Mouse (Mus musculus): ENCODE data around the gene Wrnip1. TPM values are rescaled to one million over a fixed set of nuclear protein-coding genes. Genes with fewer than 3 reads are reported as not detected.
A peak's percentile ranks its signal among the peaks of the same experiment; 100 is the strongest.
"Not testable (repeated sequence)": the region's sequence is repeated elsewhere in the genome, so short reads cannot be mapped to it uniquely, and the experiment has no call there.

The Wrnip1 gene
- polyA plus RNA-seq, 1 experiment from 2014 or later: 15.6 TPM

- 10% methylated on average over 7 of the region's 7 CpGs for WGBS
- no peak for ATAC-seq
These were observed 50.1 kb downstream of the Wrnip1 start for GRCm38 (mm10) chr13:32851967-32852366.

DNA sequence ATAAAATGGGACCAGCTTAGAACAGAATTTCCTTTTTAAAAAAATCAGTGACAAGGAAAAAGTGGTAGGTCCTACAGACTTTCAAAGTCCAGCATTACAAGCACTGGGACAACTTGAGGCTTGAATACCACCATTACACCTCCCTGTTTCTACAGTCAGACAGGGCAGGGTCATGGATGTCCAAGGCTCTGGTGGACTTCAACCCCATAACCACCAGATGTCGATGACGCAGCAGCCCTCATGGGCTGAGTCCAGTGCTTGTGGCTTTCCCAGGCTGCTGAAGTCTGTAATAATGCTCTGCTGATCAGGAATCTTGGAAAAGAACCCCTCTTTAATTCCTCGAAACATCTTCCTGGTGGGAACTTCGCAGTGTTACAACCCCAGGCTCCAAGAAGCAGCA, 50.7 kb downstream of the Wrnip1 start:
- 74% methylated on average over 4 of the region's 4 CpGs for WGBS
- Histone ChIP-seq H3K9ac (ENCODE audit: low read depth, low read length) (no peak overlapping the region), H3K9me3 (ENCODE audit: control insufficient read depth) (no peaks in the 10 kb centered on the region), H3K27me3 (replicated peaks; ENCODE audit: control insufficient read depth, insufficient read depth, low read length) (no peaks in the 10 kb centered on the region), H3K27ac (ENCODE audit: low read depth, low read length) (peak overlapping the region; percentile 77), H3K4me2 (replicated peaks; ENCODE audit: low read depth) (no peak overlapping the region), H3K4me3 (ENCODE audit: low read depth, low read length) (no peak overlapping the region), H3K36me3 (ENCODE audit: control insufficient read depth, insufficient read depth) (peaks cover 9% of the 10 kb centered on the region), H3K4me1 (replicated peaks; ENCODE audit: control insufficient read depth, insufficient read depth, low read length) (peaks cover 8% of the 10 kb centered on the region)
- TF ChIP-seq CTCF (IDR thresholded peaks at IDR 0.05; ENCODE audit: low read depth): no peak
- ATAC-seq: peak; percentile 54

More at GRCm38 (mm10) chr13:32851967-32852366, 50.1 kb downstream of the Wrnip1 start:
- Histone ChIP-seq H3K36me3 (ENCODE audit: control insufficient read depth, insufficient read depth) (peaks cover 12% of the 10 kb centered on the region), H3K9me3 (ENCODE audit: control insufficient read depth) (no peaks in the 10 kb centered on the region), H3K4me1 (replicated peaks; ENCODE audit: control insufficient read depth, insufficient read depth, low read length) (peaks cover 8% of the 10 kb centered on the region), H3K27me3 (replicated peaks; ENCODE audit: control insufficient read depth, insufficient read depth, low read length) (no peaks in the 10 kb centered on the region), H3K9ac (ENCODE audit: low read depth, low read length) (no peak overlapping the region), H3K4me3 (ENCODE audit: low read depth, low read length) (no peak overlapping the region), H3K27ac (ENCODE audit: low read depth, low read length) (peak overlapping the region; percentile 77; the same call in 1 of the 2 replicates), H3K4me2 (replicated peaks; ENCODE audit: low read depth) (0 out of 2 replicates have a peak overlapping the region, but pooled peaks have one; percentile 2)
- peak; percentile 92 for TF ChIP-seq CTCF (IDR thresholded peaks at IDR 0.05; ENCODE audit: low read depth)

DNA sequence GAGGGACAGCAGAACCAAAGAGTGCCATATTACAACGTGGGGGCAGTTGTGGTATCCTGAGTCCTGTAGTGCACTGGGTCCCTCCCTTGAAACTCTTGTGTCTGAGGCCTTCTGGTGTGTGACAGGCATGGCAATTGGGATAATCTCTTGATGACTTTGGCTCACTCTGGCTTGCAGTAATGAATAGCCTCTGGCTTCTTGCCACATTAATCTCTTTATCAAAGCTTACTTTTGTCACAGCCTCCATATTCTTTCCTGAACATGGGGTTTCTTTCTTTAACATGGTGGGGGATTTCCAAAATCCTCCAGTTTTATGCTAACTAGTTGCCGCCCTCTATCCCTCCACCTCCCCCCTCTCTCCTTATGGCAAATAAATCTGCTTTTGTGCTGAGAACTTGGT, 51.2 kb downstream of the Wrnip1 start:
- ATAC-seq: no peak
- Histone ChIP-seq H3K27me3 (replicated peaks; ENCODE audit: control insufficient read depth, insufficient read depth, low read length) (no peaks in the 10 kb centered on the region), H3K9ac (ENCODE audit: low read depth, low read length) (no peak overlapping the region), H3K9me3 (ENCODE audit: control insufficient read depth) (no peaks in the 10 kb centered on the region), H3K36me3 (ENCODE audit: control insufficient read depth, insufficient read depth) (peaks cover 5% of the 10 kb centered on the region), H3K27ac (ENCODE audit: low read depth, low read length) (peak overlapping the region; percentile 77), H3K4me2 (replicated peaks; ENCODE audit: low read depth) (no peak overlapping the region), H3K4me3 (ENCODE audit: low read depth, low read length) (no peak overlapping the region), H3K4me1 (replicated peaks; ENCODE audit: control insufficient read depth, insufficient read depth, low read length) (peaks cover 8% of the 10 kb centered on the region)
- WGBS: 85% methylated on average over 2 of the region's 2 CpGs
- no peak for TF ChIP-seq CTCF (IDR thresholded peaks at IDR 0.05; ENCODE audit: low read depth)

DNA sequence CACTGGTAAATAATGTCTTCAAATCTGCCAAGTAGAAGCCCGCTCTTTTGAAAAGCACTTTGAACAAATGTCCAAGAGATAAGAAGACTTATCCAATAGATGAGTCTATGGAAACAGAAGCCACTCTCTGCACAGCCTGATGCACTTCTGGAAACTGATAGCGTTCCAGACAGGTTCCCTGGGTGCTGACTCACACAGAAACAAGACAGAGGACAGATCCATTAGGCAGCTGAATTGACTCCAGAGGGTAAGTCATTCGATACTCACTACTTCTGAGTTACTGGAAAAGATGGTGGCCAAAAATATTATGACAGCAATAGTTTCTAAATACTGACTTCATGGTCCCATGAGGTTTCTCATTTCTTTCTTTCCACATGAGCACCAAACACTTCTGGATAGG, 59.0 kb downstream of the Wrnip1 start:
- no peak for ATAC-seq
- 70% methylated on average over 3 of the region's 3 CpGs for WGBS

DNA sequence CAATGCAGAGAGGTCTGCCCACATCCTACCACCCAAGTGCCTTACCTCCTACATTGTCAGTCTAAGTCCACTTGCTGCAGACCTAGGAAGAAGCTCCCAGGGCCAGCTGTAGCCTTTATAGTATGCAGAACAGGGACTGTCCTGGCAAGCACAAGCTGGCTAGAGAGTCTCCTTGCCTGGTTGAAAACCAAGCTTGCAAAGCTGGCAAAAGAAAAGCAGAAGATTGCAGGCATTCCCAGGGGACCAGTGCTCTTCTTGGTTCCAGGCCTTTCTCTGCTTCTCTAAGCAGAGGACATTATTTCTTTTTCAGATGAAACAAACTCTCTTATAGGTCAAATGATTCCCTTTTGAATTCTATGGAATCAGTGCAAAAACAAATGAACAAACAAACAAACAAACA, 61.6 kb downstream of the Wrnip1 start:
- no peak for TF ChIP-seq CTCF (IDR thresholded peaks at IDR 0.05; ENCODE audit: low read depth)
- ATAC-seq: no peak
- no peak overlapping the region for H3K9ac ChIP-seq (ENCODE audit: low read depth, low read length)
- H3K27ac ChIP-seq (ENCODE audit: low read depth, low read length): no peak overlapping the region
- H3K4me3 ChIP-seq (ENCODE audit: low read depth, low read length): no peak overlapping the region
- H3K9me3 ChIP-seq (ENCODE audit: control insufficient read depth): no peaks in the 10 kb centered on the region
- H3K4me1 ChIP-seq (replicated peaks; ENCODE audit: control insufficient read depth, insufficient read depth, low read length): no peaks in the 10 kb centered on the region
- no peak overlapping the region for H3K4me2 ChIP-seq (replicated peaks; ENCODE audit: low read depth)
- H3K27me3 ChIP-seq (replicated peaks; ENCODE audit: control insufficient read depth, insufficient read depth, low read length): no peaks in the 10 kb centered on the region
- no peaks in the 10 kb centered on the region for H3K36me3 ChIP-seq (ENCODE audit: control insufficient read depth, insufficient read depth)

More for the DNA sequence above, 59.0 kb downstream of the Wrnip1 start:
- no peaks in the 10 kb centered on the region for H3K27me3 ChIP-seq (replicated peaks; ENCODE audit: control insufficient read depth, insufficient read depth, low read length)
- no peaks in the 10 kb centered on the region for H3K4me1 ChIP-seq (replicated peaks; ENCODE audit: control insufficient read depth, insufficient read depth, low read length)
- H3K9ac ChIP-seq (ENCODE audit: low read depth, low read length): no peak overlapping the region
- no peak overlapping the region for H3K27ac ChIP-seq (ENCODE audit: low read depth, low read length)
- H3K36me3 ChIP-seq (ENCODE audit: control insufficient read depth, insufficient read depth): no peaks in the 10 kb centered on the region
- TF ChIP-seq CTCF (IDR thresholded peaks at IDR 0.05; ENCODE audit: low read depth): no peak
- H3K4me3 ChIP-seq (ENCODE audit: low read depth, low read length): no peak overlapping the region
- H3K9me3 ChIP-seq (ENCODE audit: control insufficient read depth): no peaks in the 10 kb centered on the region
- H3K4me2 ChIP-seq (replicated peaks; ENCODE audit: low read depth): no peak overlapping the region

DNA sequence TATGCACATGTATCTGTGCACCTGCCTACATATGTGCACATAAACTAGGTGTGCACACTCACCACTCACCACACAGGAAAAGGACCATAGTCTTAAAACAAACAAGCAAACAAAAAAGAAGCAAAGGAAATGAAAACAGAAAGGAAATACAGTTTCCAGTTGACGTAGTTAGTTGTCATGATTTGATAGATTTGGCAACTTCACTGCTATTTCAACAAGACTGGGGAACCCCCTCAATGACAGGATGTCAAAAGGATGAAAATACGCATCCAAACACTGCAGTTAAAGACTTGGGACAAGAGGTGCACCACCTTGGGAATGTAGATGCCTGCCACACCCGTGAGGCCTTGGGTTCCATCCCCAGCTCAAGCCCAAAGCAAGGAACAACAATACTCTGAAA, 62.7 kb downstream of the Wrnip1 start:
- H3K9me3 ChIP-seq (ENCODE audit: control insufficient read depth); H3K36me3 ChIP-seq (ENCODE audit: control insufficient read depth, insufficient read depth); H3K4me1 ChIP-seq (replicated peaks; ENCODE audit: control insufficient read depth, insufficient read depth, low read length); H3K27me3 ChIP-seq (replicated peaks; ENCODE audit: control insufficient read depth, insufficient read depth, low read length); H3K27ac ChIP-seq (ENCODE audit: low read depth, low read length); H3K9ac ChIP-seq (ENCODE audit: low read depth, low read length); H3K4me3 ChIP-seq (ENCODE audit: low read depth, low read length); ATAC-seq; H3K4me2 ChIP-seq (replicated peaks; ENCODE audit: low read depth): not testable (repeated sequence)
- WGBS: 71% methylated on average over 2 of the region's 3 CpGs

- Histone ChIP-seq H3K4me3 (ENCODE audit: low read depth, low read length) (no peak overlapping the region), H3K9me3 (ENCODE audit: control insufficient read depth) (no peaks in the 10 kb centered on the region), H3K27me3 (replicated peaks; ENCODE audit: control insufficient read depth, insufficient read depth, low read length) (no peaks in the 10 kb centered on the region), H3K9ac (ENCODE audit: low read depth, low read length) (no peak overlapping the region), H3K4me2 (replicated peaks; ENCODE audit: low read depth) (no peak overlapping the region), H3K27ac (ENCODE audit: low read depth, low read length) (no peak overlapping the region), H3K36me3 (ENCODE audit: control insufficient read depth, insufficient read depth) (no peaks in the 10 kb centered on the region), H3K4me1 (replicated peaks; ENCODE audit: control insufficient read depth, insufficient read depth, low read length) (no peaks in the 10 kb centered on the region)
- no peak for ATAC-seq
- WGBS: 48% methylated on average over 2 of the region's 2 CpGs
- peak; percentile 62 for TF ChIP-seq CTCF (IDR thresholded peaks at IDR 0.05; ENCODE audit: low read depth)
These were observed 63.8 kb downstream of the Wrnip1 start for GRCm38 (mm10) chr13:32865591-32865990.

Data from intestine, postnatal 0 days (tissue).